Mouse (Mus musculus) limb, embryonic 14.5 days (tissue): Measurements from ENCODE around the gene Myo15b. TPM values are rescaled to one million over a fixed set of nuclear protein-coding genes. Genes with fewer than 3 reads are reported as not detected.
A peak's percentile ranks its signal among the peaks of the same experiment; 100 is the strongest.

Source experiments
- ATAC-seq: fragments of 200-750 bp; cut with Nextera tagmentation; 2 replicates; pipeline ENCODE4 v1.8.0; 2017; ENCODE audit warnings: low read depth, moderate number of reproducible peaks, moderate TSS enrichment; ENCODE audit not compliant: low FRiP score
- DNase-seq: peaks from one replicate; pipeline ENCODE4 v3.0.0-alpha.2; 2015; ENCODE audit warnings: low spot score
- H3K27ac ChIP-seq: fragments of 300-500 bp; sonication (generic); replicated peaks from 2 replicates; pipeline ENCODE4 v1.5.1; 2014; ENCODE audit warnings: low read depth, mild to moderate bottlenecking, low read length, moderate library complexity, mixed read lengths
- H3K27me3 ChIP-seq: fragments of 300-500 bp; sonication (generic); 2 replicates; pipeline ENCODE4 v1.6.1; 2014; ENCODE audit warnings: low read length, mixed read lengths; ENCODE audit not compliant: control insufficient read depth, insufficient read depth
- H3K36me3 ChIP-seq: fragments of 300-500 bp; sonication (generic); 2 replicates; pipeline ENCODE4 v1.6.1; 2014; ENCODE audit warnings: mild to moderate bottlenecking, low read length, moderate library complexity, mixed read lengths; ENCODE audit not compliant: control insufficient read depth, insufficient read depth
- H3K4me1 ChIP-seq: fragments of 300-500 bp; sonication (generic); 2 replicates; pipeline ENCODE4 v1.6.1; 2014; ENCODE audit warnings: antibody characterized with exemption, low read length, mixed read lengths; ENCODE audit not compliant: control insufficient read depth, insufficient read depth
- H3K4me2 ChIP-seq: fragments of 300-500 bp; sonication (generic); replicated peaks from 2 replicates; pipeline ENCODE4 v1.6.1; 2014; ENCODE audit warnings: low read depth, mild to moderate bottlenecking, low read length, moderate library complexity; ENCODE audit not compliant: severe bottlenecking
- H3K4me3 ChIP-seq: fragments of 300-500 bp; sonication (generic); replicated peaks from 2 replicates; pipeline ENCODE4 v1.5.1; 2014; ENCODE audit warnings: low read length
- H3K9ac ChIP-seq: fragments of 300-500 bp; sonication (generic); 2 replicates; pipeline ENCODE4 v1.6.1; 2014; ENCODE audit warnings: mild to moderate bottlenecking, low read depth, low read length, moderate library complexity; ENCODE audit not compliant: severe bottlenecking
- H3K9me3 ChIP-seq: fragments of 300-500 bp; sonication (generic); 2 replicates; pipeline ENCODE4 v1.6.1; 2016; ENCODE audit warnings: low read length; ENCODE audit not compliant: control insufficient read depth
- POLR2A ChIP-seq: fragments of 200-500 bp; IDR thresholded peaks from 2 replicates; pipeline ENCODE4 v1.8.0; 2012; ENCODE audit warnings: inconsistent platforms, mild to moderate bottlenecking, moderate library complexity, borderline replicate concordance; ENCODE audit not compliant: insufficient read depth, insufficient read length; ENCODE audit errors: extremely low read depth
- WGBS: fragments of 180-500 bp; shearing (Covaris S2); extraction: QIAGEN DNeasy Blood & Tissue Kit; methylation state at CpG from one replicate; pipeline ENCODE4 v1.1.7; 2014; 5-methylcytosine and 5-hydroxymethylcytosine counted together
- polyA plus RNA-seq, 2 experiments: library from polyadenylated mRNA; depleted of rRNA in 1 of 2; stranded (reverse) in 1 of 2; unstranded in 1 of 2; fragments of >200 nt; fragmentation: Nextera tagmentation in 1 of 2; extraction: Ambion mirVana in 1 of 2; gene quantifications; 2 replicates each; pipeline versions ENCODE4 v1.2.1 to v1.2.3; 2012 to 2014

Gene Myo15b
- polyA plus RNA-seq (2012; rRNA removed), result 0.55 and 1.3 TPM in 2 replicates
- 0.54 and 0.56 TPM in 2 replicates for polyA plus RNA-seq (2014; fragmentation: Nextera tagmentation; extraction: Ambion mirVana)

DNA sequence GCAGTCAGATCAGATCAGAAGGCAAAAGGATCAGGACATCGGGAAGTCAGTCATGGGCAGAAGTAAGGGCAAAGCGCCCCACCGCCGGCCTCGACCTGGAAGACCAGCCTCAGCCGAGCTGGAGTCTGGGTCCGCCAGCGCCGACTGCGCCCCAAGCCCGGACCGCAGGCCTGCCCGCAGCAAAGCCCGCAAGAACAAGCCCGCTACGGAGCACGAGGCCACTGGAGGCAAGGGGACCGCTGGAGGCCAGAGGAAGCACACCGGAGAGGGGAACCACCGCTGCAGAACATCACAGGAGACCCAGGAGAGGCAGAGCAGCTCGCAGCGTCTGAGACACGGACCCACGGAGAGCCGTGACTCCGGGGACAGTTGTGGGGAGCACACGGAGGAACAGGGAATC, at the start of gene Myo15b:
Gene Myo15b, plus strand, starts transcription at position 53 of the 400 bp plus-strand sequence.
- Histone ChIP-seq H3K36me3 (0 out of 2 replicates have a peak, but pooled peaks cover 7% of the 10 kb centered on the region), H3K4me1 (no peaks in the 10 kb centered on the region; the same call in 1 of the 2 replicates), H3K4me3 (peak within 1 kb of the TSS; percentile 40), H3K4me2 (peak within 1 kb of the TSS; percentile 60), H3K9ac (peak within 1 kb of the TSS; percentile 36), H3K9me3 (no peaks in the 10 kb centered on the region), H3K27me3 (peaks cover 43% of the 10 kb centered on the region), H3K27ac (no peak within 1 kb of the TSS)
- TF ChIP-seq POLR2A, result no peak
- DNase-seq (no peak), ATAC-seq (no peak)
- WGBS, result 17% methylated on average over 27 of the region's 27 CpGs

DNA sequence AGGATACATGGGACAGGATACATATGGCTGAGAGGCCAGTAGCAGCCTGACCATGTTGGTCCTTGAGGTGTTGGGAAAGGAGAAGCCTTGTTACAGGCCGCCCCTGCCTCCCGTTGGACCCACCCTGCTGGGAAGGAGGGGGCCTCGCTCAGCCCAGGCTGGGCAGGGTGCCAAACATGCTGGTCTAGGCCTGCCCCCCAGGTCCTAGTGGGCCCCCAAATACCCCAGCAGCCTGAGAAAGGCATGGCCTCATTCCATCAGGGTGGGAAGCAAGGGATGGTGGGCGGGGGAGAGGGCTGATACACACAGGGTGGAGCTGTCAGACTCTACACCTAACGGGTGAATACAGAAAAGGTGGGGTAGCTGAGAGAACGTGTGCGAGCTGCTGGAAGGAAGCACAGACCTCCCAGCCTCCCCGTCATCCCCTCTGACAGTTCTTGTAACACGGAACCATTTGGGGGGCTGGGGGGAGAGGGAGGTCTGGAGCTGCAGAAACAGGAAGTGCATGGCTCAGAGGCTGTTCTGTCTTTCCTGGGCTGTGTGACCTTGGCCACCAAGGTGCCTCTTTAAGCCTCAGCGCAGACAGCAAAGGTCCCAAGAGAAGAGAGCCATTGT, 49.4 kb upstream of the Myo15b start:
- H3K36me3 ChIP-seq, result peaks cover 59% of the 10 kb centered on the region
- no peak for ATAC-seq

DNA sequence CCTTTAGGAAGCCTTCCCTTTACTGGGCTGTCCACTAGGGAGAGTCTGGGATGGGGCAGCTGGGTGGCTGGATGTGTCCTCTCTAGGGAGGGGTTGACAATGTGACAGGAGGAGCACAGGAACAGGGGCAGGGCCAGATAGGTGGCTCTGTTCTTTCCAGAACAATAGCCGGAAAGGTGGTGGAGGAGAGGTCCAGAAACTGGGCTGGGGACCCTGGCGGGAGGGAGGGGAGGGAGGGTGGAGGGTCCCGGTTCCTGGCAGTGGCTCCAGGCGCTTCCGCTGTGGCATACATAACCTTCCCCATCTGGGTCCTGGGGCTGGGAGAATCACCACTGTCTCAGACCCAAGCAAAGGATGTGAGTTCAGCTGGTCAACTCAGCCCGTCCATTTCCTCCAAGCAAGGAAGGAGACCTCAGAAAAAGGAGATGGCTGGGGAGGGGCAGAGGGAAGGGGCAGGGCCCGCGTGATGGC, 48.9 kb upstream of the Myo15b start:
- 76% methylated on average over 8 of the region's 8 CpGs for WGBS
- Histone ChIP-seq H3K9me3 (no peaks in the 10 kb centered on the region), H3K9ac (0 out of 2 replicates have a peak overlapping the region, but pooled peaks have one; percentile 36), H3K27ac (peak overlapping the region; percentile 48), H3K4me1 (peaks cover 50% of the 10 kb centered on the region), H3K4me3 (peak overlapping the region; percentile 14), H3K4me2 (peak overlapping the region; percentile 97), H3K27me3 (no peaks in the 10 kb centered on the region), H3K36me3 (peaks cover 56% of the 10 kb centered on the region)
- ATAC-seq (no peak), DNase-seq (no peak)
- no peak for TF ChIP-seq POLR2A

More for the DNA sequence above, 49.4 kb upstream of the Myo15b start:
- peak; percentile 76 for DNase-seq
- peak overlapping the region; percentile 48 for H3K27ac ChIP-seq
- peak overlapping the region; percentile 14 for H3K4me3 ChIP-seq
- H3K4me2 ChIP-seq, result peak overlapping the region; percentile 97
- H3K9me3 ChIP-seq, result no peaks in the 10 kb centered on the region
- WGBS, result 22% methylated on average over 10 of the region's 10 CpGs
- peak overlapping the region; percentile 36 for H3K9ac ChIP-seq
- TF ChIP-seq POLR2A, result no peak
- H3K4me1 ChIP-seq, result peaks cover 46% of the 10 kb centered on the region
- no peaks in the 10 kb centered on the region for H3K27me3 ChIP-seq

DNA sequence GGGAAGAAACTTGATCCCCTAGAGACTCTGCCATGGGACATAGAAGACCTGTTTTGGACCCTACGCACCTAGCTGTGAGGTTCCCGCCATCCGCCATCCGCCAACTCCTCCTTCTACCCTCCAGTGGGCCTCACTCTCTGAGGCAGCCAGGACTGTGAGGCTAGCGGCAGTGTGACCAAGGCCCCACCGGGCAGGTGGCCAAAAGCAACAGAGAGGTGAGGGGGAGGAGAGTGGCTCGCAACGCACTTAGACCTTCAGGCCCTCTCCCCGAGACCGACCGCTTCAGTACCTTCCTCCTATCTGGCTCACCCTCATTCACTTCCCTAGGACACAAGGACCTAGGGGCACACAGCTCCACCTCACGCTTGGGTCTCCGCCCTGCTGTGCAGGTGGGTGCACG, 47.8 kb upstream of the Myo15b start:
- Histone ChIP-seq H3K4me2 (peak overlapping the region; percentile 97), H3K4me3 (peak overlapping the region; percentile 92), H3K36me3 (peaks cover 46% of the 10 kb centered on the region)

DNA sequence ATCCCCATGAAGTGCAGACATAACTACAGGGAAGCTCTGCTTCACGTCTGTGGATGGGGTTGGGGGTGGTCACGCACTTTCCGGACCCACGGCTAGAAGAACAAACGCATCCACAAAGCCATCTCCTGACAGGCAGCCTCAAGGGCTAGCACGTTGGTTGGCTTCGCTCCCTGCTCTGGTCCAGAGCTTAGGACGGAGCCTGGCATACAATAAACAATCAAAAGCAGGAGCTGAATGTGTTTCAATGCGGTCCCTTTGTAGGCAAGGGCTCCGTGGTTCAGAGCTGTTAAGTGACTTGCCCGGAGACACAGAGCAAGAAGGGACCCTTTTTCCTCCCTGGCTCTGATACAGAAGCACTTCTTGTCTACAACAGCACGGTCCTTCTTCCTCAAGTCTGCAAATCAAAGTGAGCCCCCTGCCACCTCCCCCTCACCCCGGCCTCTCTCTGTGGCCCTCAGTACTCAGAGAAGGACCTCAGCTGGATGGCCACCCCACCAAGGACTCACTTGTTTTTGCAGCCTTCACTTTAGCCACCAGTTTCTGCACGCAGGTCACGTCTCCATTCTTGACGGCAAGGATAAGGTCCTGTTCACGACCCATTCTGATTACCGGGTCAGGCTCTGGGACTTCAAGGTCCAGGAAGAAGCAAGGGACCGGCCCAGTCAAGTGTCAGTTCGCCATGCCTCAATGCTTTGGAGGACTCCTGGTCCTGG, 46.7 kb upstream of the Myo15b start:
- peak overlapping the region; percentile 72 for H3K9ac ChIP-seq
- H3K27ac ChIP-seq, result no peak overlapping the region
- no peaks in the 10 kb centered on the region for H3K9me3 ChIP-seq
- peak overlapping the region; percentile 97 for H3K4me2 ChIP-seq
- ATAC-seq (no peak), DNase-seq (no peak)
- peak overlapping the region; percentile 92 for H3K4me3 ChIP-seq
- H3K27me3 ChIP-seq, result no peaks in the 10 kb centered on the region
- H3K4me1 ChIP-seq, result peaks cover 58% of the 10 kb centered on the region
- 83% methylated on average over 20 of the region's 20 CpGs for WGBS
- H3K36me3 ChIP-seq, result peaks cover 37% of the 10 kb centered on the region
- no peak for TF ChIP-seq POLR2A

More for the DNA sequence above, 47.8 kb upstream of the Myo15b start:
- TF ChIP-seq POLR2A, result no peak
- peak overlapping the region; percentile 48 for H3K27ac ChIP-seq
- H3K27me3 ChIP-seq, result no peaks in the 10 kb centered on the region
- H3K4me1 ChIP-seq, result peaks cover 54% of the 10 kb centered on the region
- DNase-seq (peak; percentile 37), ATAC-seq (no peak)
- WGBS, result 78% methylated on average over 14 of the region's 14 CpGs
- H3K9me3 ChIP-seq, result no peaks in the 10 kb centered on the region
- peak overlapping the region; percentile 1; the same call in 1 of the 2 replicates for H3K9ac ChIP-seq
